Mouse (Mus musculus) limb, embryonic 11.5 days (tissue): Measurements from ENCODE around the gene Snrnp200. TPM values are rescaled to one million over a fixed set of nuclear protein-coding genes. Genes with fewer than 3 reads are reported as not detected.
A peak's percentile ranks its signal among the peaks of the same experiment; 100 is the strongest.

Experiments
- ATAC-seq: fragments of 200-750 bp; cut with Nextera tagmentation; 2 replicates; pipeline ENCODE4 v1.8.0; 2017; ENCODE audit warnings: low read depth; ENCODE audit not compliant: insufficient number of reproducible peaks, low FRiP score, low TSS enrichment
- DNase-seq: peaks from one replicate; pipeline ENCODE4 v3.0.0-alpha.2; 2015; ENCODE audit warnings: low spot score
- H3K27ac ChIP-seq: fragments of 300-500 bp; sonication (generic); replicated peaks from 2 replicates; pipeline ENCODE4 v1.5.1; 2014; ENCODE audit warnings: low read depth, mild to moderate bottlenecking, low read length
- H3K27me3 ChIP-seq: fragments of 300-500 bp; sonication (generic); 2 replicates; pipeline ENCODE4 v1.6.1; 2014; ENCODE audit warnings: mild to moderate bottlenecking, low read length, mixed read lengths; ENCODE audit not compliant: control insufficient read depth, insufficient read depth
- H3K36me3 ChIP-seq: fragments of 300-500 bp; sonication (generic); 2 replicates; pipeline ENCODE4 v1.6.1; 2014; ENCODE audit warnings: mild to moderate bottlenecking, low read length, moderate library complexity, mixed read lengths; ENCODE audit not compliant: control insufficient read depth, insufficient read depth
- H3K4me1 ChIP-seq: fragments of 300-500 bp; sonication (generic); 2 replicates; pipeline ENCODE4 v1.6.1; 2014; ENCODE audit warnings: low read length, mixed read lengths; ENCODE audit not compliant: control insufficient read depth, insufficient read depth
- H3K4me2 ChIP-seq: fragments of 300-500 bp; sonication (generic); 2 replicates; pipeline ENCODE4 v1.6.1; 2014; ENCODE audit warnings: low read depth, mild to moderate bottlenecking, moderate library complexity; ENCODE audit not compliant: severe bottlenecking
- H3K4me3 ChIP-seq: fragments of 300-500 bp; sonication (generic); 2 replicates; pipeline ENCODE4 v1.5.1; 2014; ENCODE audit warnings: low read depth, low read length
- H3K9ac ChIP-seq: fragments of 300-500 bp; sonication (generic); 2 replicates; pipeline ENCODE4 v1.6.1; 2014; ENCODE audit warnings: mild to moderate bottlenecking, low read length
- H3K9me3 ChIP-seq: fragments of 300-500 bp; sonication (generic); 2 replicates; pipeline ENCODE4 v1.6.1; 2016; ENCODE audit warnings: low read length; ENCODE audit not compliant: control insufficient read depth
- WGBS: fragments of 180-500 bp; shearing (Covaris S2); extraction: QIAGEN DNeasy Blood & Tissue Kit; methylation state at CpG from one replicate; pipeline ENCODE4 v1.1.7; 2014; 5-methylcytosine and 5-hydroxymethylcytosine counted together
- polyA plus RNA-seq: library from polyadenylated mRNA; unstranded; fragments of >200 nt; fragmentation: Nextera tagmentation; extraction: Ambion mirVana; gene quantifications from 2 replicates; pipeline ENCODE4 v1.2.1, GENCODE M21; 2014

The Snrnp200 gene
- polyA plus RNA-seq, 1 experiment from 2014 or later, result 100 TPM

DNA sequence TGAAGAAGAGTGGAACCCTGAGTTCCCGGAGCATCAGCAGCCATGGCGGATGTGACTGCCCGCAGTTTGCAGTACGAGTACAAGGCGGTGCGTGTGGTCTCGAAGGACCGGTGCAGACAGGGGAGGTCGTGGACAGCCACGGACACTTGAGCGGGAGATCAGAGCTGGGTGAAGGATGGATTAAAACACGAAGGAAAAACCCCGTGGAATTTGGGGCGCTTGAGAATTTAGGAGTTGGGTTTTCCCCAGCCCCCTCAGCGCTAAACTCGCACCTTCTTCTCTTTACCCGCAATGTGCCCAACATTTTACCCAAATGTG, 225 bp downstream of the Snrnp200 start:
- ATAC-seq, result no peak
- H3K36me3 ChIP-seq, result peaks cover 10% of the 10 kb centered on the region; the same call in 1 of the 2 replicates
- no peak overlapping the region; the same call in 1 of the 2 replicates for H3K27ac ChIP-seq
- peak overlapping the region; percentile 91 for H3K4me3 ChIP-seq
- no peak for DNase-seq
- H3K27me3 ChIP-seq, result no peaks in the 10 kb centered on the region
- H3K4me1 ChIP-seq, result peaks cover 7% of the 10 kb centered on the region
- peak overlapping the region; percentile 86 for H3K4me2 ChIP-seq
- H3K9ac ChIP-seq, result peak overlapping the region; percentile 83
- 0% methylated on average over 17 of the region's 17 CpGs for WGBS
- H3K9me3 ChIP-seq, result no peaks in the 10 kb centered on the region

DNA sequence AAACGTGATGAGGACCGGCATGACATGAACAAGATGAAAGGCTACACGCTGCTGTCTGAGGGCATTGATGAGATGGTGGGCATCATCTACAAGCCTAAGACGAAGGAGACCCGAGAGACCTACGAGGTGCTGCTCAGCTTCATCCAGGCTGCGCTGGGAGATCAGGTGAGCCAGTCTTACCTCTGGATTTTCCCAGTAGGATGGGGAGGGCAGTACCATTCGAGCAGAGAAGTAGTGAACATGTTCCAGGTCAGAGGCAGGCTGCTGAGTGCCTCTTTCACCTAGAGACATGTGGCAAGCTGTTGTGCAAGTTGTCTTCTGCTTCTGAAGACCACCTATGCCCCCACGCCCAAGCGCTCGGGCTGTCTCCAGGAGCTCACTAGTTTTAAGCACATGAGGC, 2.5 kb downstream of the Snrnp200 start:
- Histone ChIP-seq H3K9me3 (no peaks in the 10 kb centered on the region), H3K36me3 (peaks cover 17% of the 10 kb centered on the region; the same call in 1 of the 2 replicates), H3K27ac (no peak overlapping the region), H3K4me2 (no peak overlapping the region), H3K27me3 (no peaks in the 10 kb centered on the region), H3K4me1 (peaks cover 7% of the 10 kb centered on the region), H3K9ac (no peak overlapping the region), H3K4me3 (no peak overlapping the region)
- ATAC-seq, result no peak
- no peak for DNase-seq
- WGBS, result 94% methylated on average over 11 of the region's 11 CpGs

DNA sequence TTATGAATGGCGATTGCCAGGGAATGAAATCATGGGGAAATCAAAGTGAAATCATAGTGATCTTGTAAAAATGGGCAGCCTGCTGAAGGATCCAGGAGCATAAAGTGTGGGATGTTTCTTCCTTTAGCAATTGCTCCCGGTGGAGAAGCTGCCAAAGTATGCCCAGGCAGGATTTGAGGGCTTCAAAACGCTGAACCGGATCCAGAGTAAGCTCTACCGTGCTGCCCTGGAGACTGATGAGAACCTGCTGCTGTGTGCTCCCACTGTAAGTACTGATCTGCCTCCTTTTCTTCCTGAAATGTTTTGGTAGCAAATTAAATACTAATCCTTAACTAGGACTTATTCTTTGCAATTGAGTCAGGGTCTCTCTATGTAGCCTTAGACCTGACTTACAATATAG, 9.6 kb downstream of the Snrnp200 start:
- Histone ChIP-seq H3K27ac (no peak overlapping the region), H3K4me2 (no peak overlapping the region), H3K4me3 (no peak overlapping the region), H3K9ac (no peak overlapping the region), H3K9me3 (no peaks in the 10 kb centered on the region), H3K4me1 (no peaks in the 10 kb centered on the region), H3K36me3 (peaks cover 45% of the 10 kb centered on the region), H3K27me3 (no peaks in the 10 kb centered on the region)
- ATAC-seq, result no peak
- 96% methylated on average over 5 of the region's 5 CpGs for WGBS
- no peak for DNase-seq

DNA sequence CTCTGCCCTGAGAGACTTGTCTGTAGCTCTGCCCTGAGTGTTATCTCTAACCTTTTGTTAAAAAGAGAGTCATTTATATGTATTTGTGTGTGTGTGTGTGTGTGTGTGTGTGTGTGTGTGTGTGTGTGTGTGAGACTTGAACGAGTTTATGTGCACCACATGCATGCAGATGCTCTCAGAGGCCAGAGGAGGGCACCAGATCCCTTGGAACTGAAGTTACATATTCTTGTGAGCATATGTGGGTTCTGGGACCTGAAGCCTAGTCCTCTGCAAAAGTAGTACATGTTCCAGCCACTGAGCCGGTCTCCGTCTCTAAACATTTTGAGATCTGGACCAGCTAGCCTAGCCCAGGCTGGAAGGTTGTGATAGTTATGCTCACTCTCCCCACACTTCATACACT, 17.1 kb downstream of the Snrnp200 start:
- Histone ChIP-seq H3K4me1 (no peaks in the 10 kb centered on the region), H3K27ac (no peak overlapping the region), H3K36me3 (peaks cover 63% of the 10 kb centered on the region), H3K9me3 (no peaks in the 10 kb centered on the region), H3K27me3 (no peaks in the 10 kb centered on the region), H3K9ac (no peak overlapping the region), H3K4me3 (no peak overlapping the region), H3K4me2 (no peak overlapping the region)
- DNase-seq (no peak), ATAC-seq (no peak)
- WGBS, result 93% methylated on average over 3 of the region's 3 CpGs

GRCm38 (mm10) chr2:127237897-127238610, 29.9 kb downstream of the Snrnp200 start:
- Histone ChIP-seq H3K36me3 (peaks cover 43% of the 10 kb centered on the region), H3K4me2 (no peak overlapping the region), H3K27ac (no peak overlapping the region), H3K9me3 (no peaks in the 10 kb centered on the region), H3K4me1 (no peaks in the 10 kb centered on the region), H3K4me3 (no peak overlapping the region), H3K9ac (no peak overlapping the region), H3K27me3 (no peaks in the 10 kb centered on the region)
- DNase-seq (no peak), ATAC-seq (no peak)
- 95% methylated on average over 11 of the region's 11 CpGs for WGBS

DNA sequence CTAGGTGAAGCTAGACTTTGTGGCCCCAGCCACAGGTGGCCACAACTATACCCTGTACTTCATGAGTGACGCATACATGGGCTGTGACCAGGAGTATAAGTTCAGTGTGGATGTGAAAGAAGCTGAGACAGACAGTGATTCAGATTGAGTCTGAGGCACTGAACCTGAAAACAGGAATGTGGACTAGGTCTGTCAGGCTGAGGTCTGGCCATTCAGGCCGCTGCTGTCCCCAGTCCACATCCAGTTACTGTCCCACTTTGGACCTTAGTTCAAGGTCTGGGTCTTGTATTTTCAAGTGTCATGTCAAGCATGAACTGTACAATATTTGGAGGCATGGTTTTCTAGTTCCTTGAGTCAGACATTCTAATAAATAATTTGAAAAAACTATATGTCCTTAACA, 31.9 kb downstream of the Snrnp200 start:
- Histone ChIP-seq H3K9ac (no peak overlapping the region), H3K27ac (no peak overlapping the region), H3K4me3 (no peak overlapping the region), H3K4me1 (no peaks in the 10 kb centered on the region), H3K9me3 (no peaks in the 10 kb centered on the region), H3K27me3 (no peaks in the 10 kb centered on the region), H3K4me2 (no peak overlapping the region), H3K36me3 (peaks cover 38% of the 10 kb centered on the region)
- ATAC-seq, result no peak
- DNase-seq, result no peak
- 92% methylated on average over 2 of the region's 2 CpGs for WGBS

DNA sequence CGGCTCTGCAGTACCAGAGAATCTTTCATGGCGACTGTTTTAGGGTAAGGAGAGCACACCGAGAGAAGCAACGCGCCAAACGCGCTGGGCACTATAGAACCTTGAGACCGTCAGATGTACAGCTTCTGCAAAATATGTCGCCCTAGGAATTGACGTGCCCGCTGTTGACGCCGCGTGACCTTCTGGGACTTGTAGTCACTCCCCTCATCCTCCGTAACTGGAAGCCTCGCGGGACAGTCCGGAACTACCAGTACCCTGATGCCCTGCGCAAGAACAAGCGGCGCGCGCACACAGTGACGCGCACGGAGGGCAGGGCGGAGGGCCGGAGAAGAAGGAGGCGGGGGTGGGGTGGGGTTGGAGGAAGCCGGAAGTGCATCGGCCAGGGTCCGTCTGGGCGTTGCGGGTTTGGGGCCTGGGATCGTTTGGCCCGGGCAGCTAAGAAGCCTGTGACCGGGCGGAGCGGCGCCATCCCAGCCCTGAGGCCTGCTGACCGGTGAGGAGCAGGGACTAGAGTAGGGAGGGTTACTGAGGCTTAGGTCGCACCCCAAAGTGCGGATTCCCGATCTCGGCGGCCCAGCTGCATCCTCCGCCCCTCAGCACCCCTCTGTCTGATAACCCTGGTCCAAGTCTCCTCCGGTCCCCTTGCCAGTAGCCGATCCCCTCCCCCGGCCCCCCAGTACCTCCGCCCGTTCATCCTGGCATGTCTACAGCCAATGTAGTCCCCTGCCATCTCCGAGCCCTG, 39.6 kb downstream of the Snrnp200 start, which contains the start of the genes Ciao1 and Tmem127:
TSS of gene Ciao1 (minus strand) at position 225 of the 742 bp plus-strand sequence.
TSS of gene Tmem127 (plus strand) at position 317 of the 742 bp plus-strand sequence.
- WGBS, result under 1% methylated on average over 49 of the region's 53 CpGs
- DNase-seq (peak; percentile 98), ATAC-seq (peak; percentile 98)
- H3K4me3 ChIP-seq, result peak within 1 kb of the TSS; percentile 72
- H3K36me3 ChIP-seq, result peaks cover 9% of the 10 kb centered on the region; the same call in 1 of the 2 replicates
- peak within 1 kb of the TSS; percentile 97 for H3K4me2 ChIP-seq
- H3K9me3 ChIP-seq, result no peaks in the 10 kb centered on the region
- H3K4me1 ChIP-seq, result 0 out of 2 replicates have a peak, but pooled peaks cover 5% of the 10 kb centered on the region
- H3K27ac ChIP-seq, result no peak within 1 kb of the TSS
- no peaks in the 10 kb centered on the region for H3K27me3 ChIP-seq
- H3K9ac ChIP-seq, result peak within 1 kb of the TSS; percentile 66

GRCm38 (mm10) chr2:127248334-127249004, 40.3 kb downstream of the Snrnp200 start:
- Histone ChIP-seq H3K36me3 (peaks cover 7% of the 10 kb centered on the region; the same call in 1 of the 2 replicates), H3K4me2 (peak overlapping the region; percentile 97), H3K4me3 (peak overlapping the region; percentile 72), H3K4me1 (0 out of 2 replicates have a peak, but pooled peaks cover 5% of the 10 kb centered on the region), H3K9ac (peak overlapping the region; percentile 66), H3K27ac (no peak overlapping the region), H3K9me3 (no peaks in the 10 kb centered on the region), H3K27me3 (no peaks in the 10 kb centered on the region)
- ATAC-seq, result peak; percentile 57
- peak; percentile 48 for DNase-seq
- under 1% methylated on average over 38 of the region's 39 CpGs for WGBS
